Mouse (Mus musculus) olfactory bulb, adult 2 months (tissue): Measurements from ENCODE around the gene Tpx2.

Experiments used
- CTCF ChIP-seq: fragments of 200-500 bp; IDR thresholded peaks from 2 replicates; pipeline ENCODE4 v1.5.1; 2012; ENCODE audit warnings: low read depth, mild to moderate bottlenecking, low read length, moderate library complexity; ENCODE audit not compliant: insufficient read depth
- POLR2A ChIP-seq: fragments of 200-500 bp; IDR thresholded peaks from 2 replicates; pipeline ENCODE4 v1.6.1; 2012; ENCODE audit warnings: mild to moderate bottlenecking, low read depth, low read length, moderate library complexity; ENCODE audit not compliant: insufficient read depth

- TF ChIP-seq POLR2A, result no peak
- no peak for TF ChIP-seq CTCF
Measured at GRCm38 (mm10) chr2:152861891-152862290, 14.1 kb downstream of the Tpx2 start.
